Mouse (Mus musculus): ENCODE results near the gene Tnfrsf21. TPM values are rescaled to one million over a fixed set of nuclear protein-coding genes. Genes with fewer than 3 reads are reported as not detected.

The Tnfrsf21 gene
- polyA plus RNA-seq, 1 experiment from 2014 or later: 35.1 TPM

DNA sequence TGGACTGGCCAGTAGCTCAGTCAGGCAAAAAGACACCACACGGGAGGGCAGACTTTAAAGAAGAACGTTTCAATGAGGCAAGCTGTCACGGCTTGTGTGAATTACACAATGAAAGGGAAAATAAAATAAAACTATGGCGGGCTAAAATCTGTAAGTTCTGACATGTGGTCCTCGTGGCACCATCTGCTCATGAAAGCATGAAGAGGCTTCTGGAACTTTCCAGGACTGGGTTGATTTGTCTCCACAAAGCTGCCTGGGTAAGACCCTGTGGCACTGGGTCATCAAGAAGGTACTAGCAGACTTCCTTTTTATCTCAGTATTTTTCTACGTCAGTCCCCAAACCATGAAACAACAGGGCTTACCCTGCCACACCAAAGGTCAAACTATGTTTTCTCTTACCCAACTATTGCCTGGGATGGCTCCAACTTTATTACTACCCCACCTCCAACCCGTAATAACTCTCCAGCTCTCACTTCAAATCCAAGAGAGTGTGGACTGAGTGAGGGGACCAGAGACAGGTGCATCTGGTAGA lies 16.8 kb upstream of the Tnfrsf21 start:
- Histone ChIP-seq H3K9ac (replicated peaks) (no peak overlapping the region), H3K27ac (replicated peaks) (no peak overlapping the region), H3K9me3 (no peaks in the 10 kb centered on the region), H3K4me3 (no peak overlapping the region), H3K36me3 (no peaks in the 10 kb centered on the region), H3K27me3 (no peaks in the 10 kb centered on the region), H3K4me1 (no peaks in the 10 kb centered on the region), H3K4me2 (replicated peaks) (no peak overlapping the region)
- no peak for ATAC-seq (ENCODE audit: low FRiP score, low read depth)
- WGBS: 80% methylated on average over 7 of the region's 7 CpGs

DNA sequence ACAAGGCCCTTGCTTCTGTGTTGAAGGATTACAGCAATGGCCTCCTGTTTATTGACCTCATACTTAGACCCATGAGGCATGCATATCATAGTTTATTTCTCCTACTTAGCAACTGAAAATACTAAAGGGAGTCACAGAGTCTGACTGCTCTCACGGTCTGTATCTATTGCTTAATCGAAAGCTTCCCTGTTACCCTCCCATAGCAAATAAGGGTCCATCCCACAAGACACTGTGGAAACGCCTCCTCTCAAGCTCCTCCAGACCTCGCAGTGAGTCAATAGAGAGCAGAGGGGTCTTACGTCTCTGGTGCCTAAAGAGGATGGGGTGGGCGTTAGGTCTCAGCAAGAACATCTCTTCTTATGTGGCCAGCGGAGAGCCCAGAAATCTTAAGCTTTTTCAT lies 15.8 kb upstream of the Tnfrsf21 start:
- Histone ChIP-seq H3K9me3 (no peaks in the 10 kb centered on the region), H3K4me2 (replicated peaks) (no peak overlapping the region), H3K27ac (replicated peaks) (no peak overlapping the region), H3K9ac (replicated peaks) (no peak overlapping the region), H3K4me3 (no peak overlapping the region), H3K36me3 (no peaks in the 10 kb centered on the region), H3K4me1 (no peaks in the 10 kb centered on the region), H3K27me3 (no peaks in the 10 kb centered on the region)
- ATAC-seq (ENCODE audit: low FRiP score, low read depth): no peak
- whole genome bisulfite sequencing: 87% methylated on average over 7 of the region's 7 CpGs

DNA sequence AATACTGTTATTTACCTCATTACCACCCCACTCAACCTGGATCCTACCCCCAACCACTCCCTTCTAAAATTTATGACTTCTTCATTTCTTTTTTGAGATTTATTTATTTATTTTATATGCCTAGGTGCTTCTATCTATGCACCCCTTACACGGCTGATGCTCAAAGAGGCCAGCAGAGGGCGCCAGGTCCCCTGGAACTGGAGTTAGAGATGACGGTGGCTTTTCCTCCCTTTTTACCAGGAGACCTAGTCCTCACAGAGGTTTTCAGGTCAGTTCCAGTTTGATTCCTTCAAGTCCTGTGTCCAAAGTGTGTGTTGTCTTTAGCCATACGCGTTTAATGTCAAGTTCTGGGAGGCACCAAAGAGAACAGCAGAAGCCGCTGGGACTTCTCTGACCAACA lies 3.6 kb upstream of the Tnfrsf21 start:
- Histone ChIP-seq H3K9me3 (no peaks in the 10 kb centered on the region), H3K27me3 (no peaks in the 10 kb centered on the region), H3K4me2 (replicated peaks) (no peak overlapping the region), H3K9ac (replicated peaks) (no peak overlapping the region), H3K4me3 (no peak overlapping the region), H3K4me1 (peaks cover 2% of the 10 kb centered on the region; the same call in 1 of the 2 replicates), H3K36me3 (no peaks in the 10 kb centered on the region), H3K27ac (replicated peaks) (no peak overlapping the region)
- no peak for ATAC-seq (ENCODE audit: low FRiP score, low read depth)
- 22% methylated on average over 6 of the region's 6 CpGs for WGBS

DNA sequence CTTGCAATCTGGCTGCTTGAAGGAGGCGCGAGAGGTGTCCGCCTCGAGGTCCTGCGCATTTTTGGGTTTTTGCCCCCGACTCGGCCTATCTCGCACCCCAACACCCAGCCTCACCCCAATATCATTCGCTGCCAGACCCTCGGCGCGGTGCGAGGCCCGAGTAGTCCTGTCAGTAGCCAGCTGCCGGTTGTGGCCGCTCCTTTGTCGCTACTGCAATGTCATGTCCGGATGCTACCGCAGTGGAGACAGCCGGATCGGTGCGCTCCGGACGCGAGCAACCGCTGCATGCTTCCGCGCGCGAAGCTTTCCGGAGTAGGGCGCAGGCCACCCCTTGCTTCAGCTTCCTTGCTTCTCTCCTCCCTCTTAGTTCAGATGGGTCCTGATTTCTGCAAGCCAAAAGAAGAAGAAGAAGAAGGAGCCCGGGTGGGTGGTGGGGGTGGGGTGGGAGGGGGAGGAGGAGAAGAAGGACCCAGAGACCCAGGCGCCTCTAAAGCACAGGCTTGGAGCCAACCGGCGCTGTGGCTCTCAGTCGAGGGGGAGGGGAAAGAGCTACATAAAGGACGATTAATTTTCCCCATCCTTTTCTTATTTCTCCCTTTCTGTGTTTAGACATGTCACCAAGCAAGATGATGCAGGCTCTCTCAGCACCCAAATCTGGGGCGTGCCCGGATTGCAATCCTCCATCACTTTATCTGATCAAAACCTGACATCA lies 1.1 kb downstream of the Tnfrsf21 start:
- no peaks in the 10 kb centered on the region for H3K27me3 ChIP-seq
- peak overlapping the region; percentile 90 for H3K27ac ChIP-seq (replicated peaks)
- 2% methylated on average over 34 of the region's 40 CpGs for WGBS
- peak overlapping the region; percentile 86 for H3K4me3 ChIP-seq
- peak; percentile 53 for ATAC-seq (ENCODE audit: low FRiP score, low read depth)
- peak overlapping the region; percentile 90 for H3K9ac ChIP-seq (replicated peaks)
- no peaks in the 10 kb centered on the region for H3K36me3 ChIP-seq
- H3K9me3 ChIP-seq: no peaks in the 10 kb centered on the region
- peaks cover 8% of the 10 kb centered on the region for H3K4me1 ChIP-seq
- H3K4me2 ChIP-seq (replicated peaks): peak overlapping the region; percentile 80

DNA sequence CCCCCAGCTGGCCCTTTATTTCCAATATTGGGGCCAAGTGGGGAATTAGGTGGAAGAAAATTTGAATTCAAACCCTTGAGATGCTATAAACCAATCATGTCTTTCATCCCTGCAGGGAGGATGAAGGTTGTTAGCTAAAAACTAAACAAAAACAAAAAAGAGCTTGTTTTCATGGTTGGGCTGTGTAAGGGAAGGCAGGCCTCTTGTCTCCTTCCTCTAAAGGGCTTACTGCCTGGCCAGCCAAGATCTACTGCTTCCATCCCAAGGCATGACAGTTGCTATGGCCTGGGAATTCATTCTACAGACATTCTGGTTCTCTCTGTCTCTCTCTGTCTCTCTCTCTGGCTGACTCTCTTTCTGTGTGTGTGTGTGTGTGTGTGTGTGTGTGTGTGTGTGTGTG lies 1.7 kb downstream of the Tnfrsf21 start:
- Histone ChIP-seq H3K9me3 (no peaks in the 10 kb centered on the region), H3K36me3 (no peaks in the 10 kb centered on the region), H3K4me1 (peaks cover 8% of the 10 kb centered on the region), H3K9ac (replicated peaks) (peak overlapping the region; percentile 90), H3K4me3 (peak overlapping the region; percentile 86), H3K4me2 (replicated peaks) (peak overlapping the region; percentile 80), H3K27me3 (no peaks in the 10 kb centered on the region), H3K27ac (replicated peaks) (peak overlapping the region; percentile 90)
- ATAC-seq (ENCODE audit: low FRiP score, low read depth): no peak

DNA sequence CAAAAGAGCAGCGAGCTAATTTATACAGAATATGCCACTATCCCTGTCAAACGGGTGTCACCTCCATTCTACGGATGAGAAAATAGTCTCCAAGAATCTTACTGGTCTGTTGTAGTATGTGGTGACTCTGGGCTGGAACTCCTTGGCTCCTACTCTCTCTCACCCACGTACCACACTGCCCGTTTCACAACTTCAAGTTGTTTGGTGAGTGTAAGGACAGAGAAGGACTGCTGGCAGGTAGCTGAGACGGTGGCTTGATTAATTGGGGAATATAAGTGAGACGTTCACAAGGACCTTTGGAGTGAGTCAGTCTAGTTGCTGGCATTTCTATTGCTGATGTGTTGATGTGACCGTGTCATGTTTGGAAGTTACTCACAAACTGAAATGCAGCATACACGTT lies 3.3 kb downstream of the Tnfrsf21 start:
- no peak overlapping the region for H3K4me2 ChIP-seq (replicated peaks)
- 94% methylated on average over 9 of the region's 9 CpGs for WGBS

DNA sequence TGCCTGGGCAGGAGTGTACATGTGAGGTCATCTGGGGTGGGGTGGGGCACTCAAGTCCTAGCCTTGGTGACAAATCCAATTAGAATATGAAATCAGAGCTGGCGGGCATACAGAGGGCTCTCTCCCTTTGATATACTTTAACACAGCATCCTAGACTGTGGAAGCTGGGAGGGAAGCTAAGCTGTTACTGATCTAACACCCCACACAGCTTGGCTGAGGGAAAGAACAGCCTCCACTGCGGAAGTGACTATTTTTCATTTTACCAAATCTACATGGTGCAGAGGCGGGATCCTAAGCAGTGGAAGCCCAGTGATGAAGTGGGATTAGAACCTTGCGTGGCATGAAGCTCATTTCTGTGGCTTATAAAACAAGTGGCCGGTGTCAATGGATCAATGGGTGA lies 4.7 kb downstream of the Tnfrsf21 start:
- no peak overlapping the region for H3K4me2 ChIP-seq (replicated peaks)
- H3K9me3 ChIP-seq: no peaks in the 10 kb centered on the region
- ATAC-seq (ENCODE audit: low FRiP score, low read depth): no peak
- H3K4me1 ChIP-seq: peaks cover 8% of the 10 kb centered on the region
- H3K36me3 ChIP-seq: no peaks in the 10 kb centered on the region
- WGBS: 90% methylated on average over 5 of the region's 5 CpGs
- H3K27me3 ChIP-seq: no peaks in the 10 kb centered on the region
- no peak overlapping the region for H3K27ac ChIP-seq (replicated peaks)
- H3K9ac ChIP-seq (replicated peaks): no peak overlapping the region
- H3K4me3 ChIP-seq: no peak overlapping the region

More for the DNA sequence above, 3.3 kb downstream of the Tnfrsf21 start:
- no peak overlapping the region for H3K9ac ChIP-seq (replicated peaks)
- H3K4me1 ChIP-seq: peaks cover 8% of the 10 kb centered on the region
- no peak overlapping the region for H3K4me3 ChIP-seq
- no peak overlapping the region for H3K27ac ChIP-seq (replicated peaks)
- H3K27me3 ChIP-seq: no peaks in the 10 kb centered on the region
- H3K36me3 ChIP-seq: no peaks in the 10 kb centered on the region
- ATAC-seq (ENCODE audit: low FRiP score, low read depth): no peak
- H3K9me3 ChIP-seq: no peaks in the 10 kb centered on the region

DNA sequence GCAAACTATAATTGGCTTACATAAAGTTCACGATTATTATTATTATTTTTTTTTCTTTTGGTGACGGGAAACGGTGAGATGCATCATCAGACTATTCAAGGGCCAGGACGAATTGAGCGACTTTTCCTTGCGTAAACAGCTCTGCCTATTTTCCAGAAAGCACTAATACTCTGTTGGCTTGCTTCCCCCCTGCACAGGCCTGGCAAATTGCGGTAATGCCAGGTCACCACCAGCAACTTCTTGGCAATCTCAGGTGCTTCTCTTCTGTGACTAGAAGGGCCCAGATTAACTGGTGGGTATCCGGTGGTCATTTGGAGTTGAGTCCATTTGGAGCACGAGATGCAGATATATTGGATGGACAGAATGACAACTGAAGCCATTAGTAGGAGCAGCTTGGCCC lies 5.7 kb downstream of the Tnfrsf21 start:
- WGBS: 97% methylated on average over 9 of the region's 9 CpGs
- Histone ChIP-seq H3K27me3 (no peaks in the 10 kb centered on the region), H3K36me3 (no peaks in the 10 kb centered on the region), H3K4me3 (no peak overlapping the region), H3K4me1 (peaks cover 8% of the 10 kb centered on the region), H3K4me2 (replicated peaks) (no peak overlapping the region), H3K27ac (replicated peaks) (no peak overlapping the region), H3K9me3 (no peaks in the 10 kb centered on the region), H3K9ac (replicated peaks) (no peak overlapping the region)
- no peak for ATAC-seq (ENCODE audit: low FRiP score, low read depth)

DNA sequence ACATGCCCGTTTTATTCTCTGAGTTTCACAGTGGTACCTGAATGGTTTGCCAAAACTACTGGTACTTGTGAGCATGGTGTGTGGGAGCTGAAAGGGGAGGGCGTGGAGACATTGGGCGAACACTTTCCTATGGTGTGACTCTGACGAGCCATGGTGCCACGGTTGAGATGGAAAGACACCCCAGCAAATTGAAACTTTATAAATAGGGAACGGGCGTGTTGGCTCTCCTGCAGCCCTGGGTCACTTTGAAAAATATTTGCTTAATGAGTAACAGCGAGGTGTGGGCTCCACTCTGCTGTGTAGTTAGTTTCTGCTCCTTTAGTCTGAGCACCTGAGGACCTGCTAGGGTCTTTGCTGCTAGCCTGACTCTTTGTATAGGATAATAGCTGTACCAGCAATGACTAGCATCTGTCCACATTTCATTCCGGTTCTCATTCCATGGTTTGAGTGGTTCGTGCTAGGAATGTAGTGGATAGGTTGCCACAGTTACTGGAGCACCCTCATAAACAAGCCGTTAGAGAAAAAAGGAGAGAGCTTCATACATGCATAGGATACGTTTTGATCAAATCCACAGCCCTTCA lies 7.4 kb downstream of the Tnfrsf21 start:
- WGBS: 91% methylated on average over 12 of the region's 12 CpGs
- H3K9ac ChIP-seq (replicated peaks): no peak overlapping the region
- H3K36me3 ChIP-seq: no peaks in the 10 kb centered on the region

DNA sequence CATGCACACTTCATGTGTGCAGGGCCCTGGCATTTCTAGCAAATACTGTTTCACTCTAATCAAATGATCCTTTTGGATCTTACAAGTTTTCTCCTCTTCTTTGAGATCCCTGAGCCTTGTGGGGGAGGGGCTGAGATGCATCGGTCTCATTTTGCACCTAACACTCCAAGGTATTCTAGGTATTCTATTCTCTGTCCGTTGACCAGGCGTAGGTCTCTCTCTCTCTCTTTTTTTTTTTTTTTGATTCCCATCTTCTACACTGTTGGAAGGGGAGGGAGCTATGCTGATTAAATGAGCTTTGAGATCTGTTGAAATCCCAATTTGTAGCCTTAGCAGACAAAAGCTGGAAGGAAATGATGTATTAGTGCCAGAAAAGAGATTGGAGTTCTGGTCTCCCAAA lies 8.2 kb downstream of the Tnfrsf21 start:
- 90% methylated on average over 3 of the region's 3 CpGs for WGBS
- no peaks in the 10 kb centered on the region for H3K36me3 ChIP-seq

More for the DNA sequence above, 7.4 kb downstream of the Tnfrsf21 start:
- ATAC-seq (ENCODE audit: low FRiP score, low read depth): no peak
- Histone ChIP-seq H3K4me3 (no peak overlapping the region), H3K27me3 (no peaks in the 10 kb centered on the region), H3K9me3 (no peaks in the 10 kb centered on the region), H3K4me2 (replicated peaks) (no peak overlapping the region), H3K4me1 (no peaks in the 10 kb centered on the region), H3K27ac (replicated peaks) (no peak overlapping the region)

DNA sequence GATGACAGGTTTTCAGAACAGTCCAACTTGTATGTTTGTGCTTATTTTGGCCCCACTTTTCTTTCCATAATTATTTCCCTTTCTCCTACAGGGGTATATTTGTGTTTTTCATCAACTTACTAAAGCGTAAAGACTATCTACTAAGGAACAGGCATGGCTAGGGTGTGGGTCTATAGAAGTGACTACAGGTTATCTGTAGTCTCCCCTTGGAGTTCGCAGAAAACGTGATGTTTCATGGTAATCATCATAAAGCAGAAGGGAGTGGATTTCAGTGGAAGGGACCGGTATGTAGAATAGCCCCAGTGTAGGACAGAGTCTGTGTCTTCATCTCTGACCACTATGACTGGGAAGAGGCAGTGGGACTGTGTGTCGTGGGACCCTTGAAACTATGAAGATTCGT lies 8.7 kb downstream of the Tnfrsf21 start:
- H3K9ac ChIP-seq (replicated peaks): no peak overlapping the region
- H3K27me3 ChIP-seq: no peaks in the 10 kb centered on the region
- H3K4me2 ChIP-seq (replicated peaks): no peak overlapping the region
- WGBS: 91% methylated on average over 6 of the region's 6 CpGs
- no peak for ATAC-seq (ENCODE audit: low FRiP score, low read depth)
- no peaks in the 10 kb centered on the region for H3K4me1 ChIP-seq
- no peak overlapping the region for H3K4me3 ChIP-seq
- H3K36me3 ChIP-seq: no peaks in the 10 kb centered on the region
- H3K9me3 ChIP-seq: no peaks in the 10 kb centered on the region
- no peak overlapping the region for H3K27ac ChIP-seq (replicated peaks)

More for the DNA sequence above, 8.2 kb downstream of the Tnfrsf21 start:
- no peaks in the 10 kb centered on the region for H3K9me3 ChIP-seq
- no peak overlapping the region for H3K27ac ChIP-seq (replicated peaks)
- ATAC-seq (ENCODE audit: low FRiP score, low read depth): no peak
- no peaks in the 10 kb centered on the region for H3K4me1 ChIP-seq
- no peak overlapping the region for H3K4me3 ChIP-seq
- no peak overlapping the region for H3K9ac ChIP-seq (replicated peaks)
- no peaks in the 10 kb centered on the region for H3K27me3 ChIP-seq
- no peak overlapping the region for H3K4me2 ChIP-seq (replicated peaks)

DNA sequence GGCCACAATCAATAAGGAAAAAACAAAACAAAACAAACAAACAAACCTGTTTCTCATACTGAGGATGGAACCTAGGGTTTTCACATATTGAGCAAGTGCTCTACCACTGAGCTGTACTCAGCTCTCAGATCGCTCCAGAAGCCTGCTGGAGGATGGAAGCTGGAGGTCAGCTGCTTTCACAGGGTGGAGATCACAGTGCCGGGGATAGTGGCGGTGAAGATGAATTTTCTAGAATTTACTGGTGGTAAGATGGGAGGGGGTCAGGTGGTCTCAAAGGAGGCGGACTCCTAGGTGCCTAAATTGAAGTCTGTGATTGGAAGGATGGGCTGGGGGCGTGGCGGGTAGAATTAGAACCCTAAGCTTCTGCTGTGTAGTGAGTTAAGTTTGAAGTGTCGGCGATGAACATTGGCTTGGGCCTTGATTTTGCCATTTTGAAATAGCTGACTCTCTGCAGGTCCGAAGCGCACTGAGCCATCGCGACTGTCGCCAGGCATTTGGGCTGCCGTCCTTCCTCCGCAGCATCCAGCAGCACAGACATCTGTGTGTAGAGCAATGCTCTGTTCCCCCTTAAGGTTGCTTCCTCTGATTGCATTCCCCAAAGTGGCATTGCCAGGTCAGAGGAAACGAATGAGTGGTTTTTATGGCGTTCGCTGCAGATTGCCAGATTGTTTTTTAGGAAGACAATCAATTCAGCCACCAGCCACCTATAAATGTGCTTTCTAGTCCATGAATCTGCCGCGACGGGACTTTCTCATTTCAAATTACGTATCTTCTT lies 9.7 kb downstream of the Tnfrsf21 start:
- H3K36me3 ChIP-seq: no peaks in the 10 kb centered on the region
- no peaks in the 10 kb centered on the region for H3K9me3 ChIP-seq
- no peak overlapping the region for H3K9ac ChIP-seq (replicated peaks)
- no peak for ATAC-seq (ENCODE audit: low FRiP score, low read depth)
- 94% methylated on average over 22 of the region's 22 CpGs for WGBS
- H3K27me3 ChIP-seq: no peaks in the 10 kb centered on the region
- H3K27ac ChIP-seq (replicated peaks): no peak overlapping the region
- H3K4me3 ChIP-seq: no peak overlapping the region
- H3K4me2 ChIP-seq (replicated peaks): no peak overlapping the region
- no peaks in the 10 kb centered on the region for H3K4me1 ChIP-seq
